Mouse (Mus musculus): ENCODE data around the gene Ptbp3. TPM values are rescaled to one million over a fixed set of nuclear protein-coding genes. Genes with fewer than 3 reads are reported as not detected.

The Ptbp3 gene
- polyA plus RNA-seq, 1 experiment, result 30.5 TPM

- DNase-seq (ENCODE audit: low read depth, low spot score), result no peak
Measured at GRCm38 (mm10) chr4:59510321-59510720, 38.8 kb downstream of the Ptbp3 start.

GRCm38 (mm10) chr4:59509558-59509957 lies 39.6 kb downstream of the Ptbp3 start:
- no peak for DNase-seq (ENCODE audit: low read depth, low spot score)
- 88% methylated on average over 2 of the region's 2 CpGs for WGBS

- 49% methylated on average over 2 of the region's 2 CpGs for WGBS
- no peak for DNase-seq (ENCODE audit: low read depth, low spot score)
Measured at GRCm38 (mm10) chr4:59507766-59508165, 41.4 kb downstream of the Ptbp3 start.

GRCm38 (mm10) chr4:59506704-59507103 lies 42.5 kb downstream of the Ptbp3 start:
- WGBS, result 100% methylated on average over 3 of the region's 3 CpGs
- no peak for DNase-seq (ENCODE audit: low read depth, low spot score)

GRCm38 (mm10) chr4:59505481-59505880 lies 43.7 kb downstream of the Ptbp3 start:
- WGBS, result 88% methylated on average over 3 of the region's 3 CpGs
- no peak for DNase-seq (ENCODE audit: low read depth, low spot score)

- 87% methylated on average over 2 of the region's 2 CpGs for WGBS
Measured at GRCm38 (mm10) chr4:59491097-59491496, 58.1 kb downstream of the Ptbp3 start.

GRCm38 (mm10) chr4:59471306-59471705 lies 77.9 kb downstream of the Ptbp3 start:
- no peak for DNase-seq (ENCODE audit: low read depth, low spot score)

More at GRCm38 (mm10) chr4:59491097-59491496, 58.1 kb downstream of the Ptbp3 start:
- DNase-seq (ENCODE audit: low read depth, low spot score), result no peak

- WGBS, result 64% methylated on average over 2 of the region's 2 CpGs
- DNase-seq (ENCODE audit: low read depth, low spot score), result no peak
Measured at GRCm38 (mm10) chr4:59465449-59465848, 83.7 kb downstream of the Ptbp3 start.

GRCm38 (mm10) chr4:59464661-59465060 lies 84.5 kb downstream of the Ptbp3 start:
- DNase-seq (ENCODE audit: low read depth, low spot score), result no peak

GRCm38 (mm10) chr4:59462494-59462893 lies 86.7 kb downstream of the Ptbp3 start:
- DNase-seq (ENCODE audit: low read depth, low spot score), result no peak
- 69% methylated on average over 6 of the region's 6 CpGs for WGBS

More at GRCm38 (mm10) chr4:59464661-59465060, 84.5 kb downstream of the Ptbp3 start:
- 85% methylated on average over 6 of the region's 6 CpGs for WGBS

- WGBS, result 27% methylated on average over 11 of the region's 11 CpGs
- no peak for DNase-seq (ENCODE audit: low read depth, low spot score)
Measured at GRCm38 (mm10) chr4:59461116-59461727, 87.9 kb downstream of the Ptbp3 start.

- DNase-seq (ENCODE audit: low read depth, low spot score), result no peak
- WGBS, result 76% methylated on average over 13 of the region's 13 CpGs
Measured at GRCm38 (mm10) chr4:59459216-59459955, 89.8 kb downstream of the Ptbp3 start.

- peak; percentile 70 for DNase-seq (ENCODE audit: low read depth, low spot score)
Measured at GRCm38 (mm10) chr4:59457941-59458340, 91.2 kb downstream of the Ptbp3 start.

GRCm38 (mm10) chr4:59457091-59457490 lies 92.1 kb downstream of the Ptbp3 start:
- WGBS, result 95% methylated on average over 5 of the region's 5 CpGs
- no peak for DNase-seq (ENCODE audit: low read depth, low spot score)

More at GRCm38 (mm10) chr4:59457941-59458340, 91.2 kb downstream of the Ptbp3 start:
- WGBS, result 13% methylated on average over 9 of the region's 9 CpGs

GRCm38 (mm10) chr4:59455465-59455864 lies 93.7 kb downstream of the Ptbp3 start:
- 33% methylated on average over 2 of the region's 2 CpGs for WGBS
- no peak for DNase-seq (ENCODE audit: low read depth, low spot score)

- WGBS, result 57% methylated on average over 3 of the region's 3 CpGs
- no peak for DNase-seq (ENCODE audit: low read depth, low spot score)
Measured at GRCm38 (mm10) chr4:59454046-59454445, 95.1 kb downstream of the Ptbp3 start.

GRCm38 (mm10) chr4:59452503-59452933 lies 96.6 kb downstream of the Ptbp3 start:
- DNase-seq (ENCODE audit: low read depth, low spot score), result peak; percentile 38
- WGBS, result 27% methylated on average over 8 of the region's 8 CpGs

GRCm38 (mm10) chr4:59450906-59451305 lies 98.3 kb downstream of the Ptbp3 start:
- 80% methylated on average over 3 of the region's 3 CpGs for WGBS

GRCm38 (mm10) chr4:59450234-59450854 lies 98.8 kb downstream of the Ptbp3 start:
- 67% methylated on average over 6 of the region's 6 CpGs for WGBS
- no peak for DNase-seq (ENCODE audit: low read depth, low spot score)

More at GRCm38 (mm10) chr4:59450906-59451305, 98.3 kb downstream of the Ptbp3 start:
- DNase-seq (ENCODE audit: low read depth, low spot score), result no peak

- 93% methylated on average over 1 of the region's 1 CpGs for WGBS
- no peak for DNase-seq (ENCODE audit: low read depth, low spot score)
Measured at GRCm38 (mm10) chr4:59447296-59447695, 101.9 kb downstream of the Ptbp3 start.

- 73% methylated on average over 6 of the region's 6 CpGs for WGBS
- DNase-seq (ENCODE audit: low read depth, low spot score), result no peak
Measured at GRCm38 (mm10) chr4:59445516-59445915, 103.6 kb downstream of the Ptbp3 start.
